Mouse (Mus musculus): ENCODE measurements around the gene Gm21093. TPM values are rescaled to one million over a fixed set of nuclear protein-coding genes. Genes with fewer than 3 reads are reported as not detected.
"Not testable (repeated sequence)": the region's sequence is repeated elsewhere in the genome, so short reads cannot be mapped to it uniquely, and the experiment has no call there.

The Gm21093 gene
- polyA plus RNA-seq (2015; fragmentation: Nextera tagmentation; extraction: Ambion mirVana): not detected in 2 replicates

DNA sequence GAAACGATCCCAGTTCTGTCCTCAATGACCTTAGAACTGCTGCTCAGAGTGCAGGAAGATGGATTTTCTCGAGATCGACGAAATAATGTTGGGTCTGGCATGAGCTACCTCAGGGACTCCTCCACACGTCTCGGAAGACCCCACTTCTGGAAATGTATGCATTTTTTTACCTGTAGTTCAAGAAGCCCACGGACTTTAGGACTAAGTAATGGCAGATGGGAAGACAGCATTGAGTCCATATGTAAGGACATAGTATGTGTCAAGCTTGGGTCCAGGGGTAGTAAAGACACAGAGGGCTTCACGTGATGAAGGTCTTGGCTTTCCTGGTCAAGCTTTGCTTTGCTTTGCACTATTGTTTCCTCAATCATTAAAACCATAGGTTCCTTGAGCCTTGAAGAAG lies at the start of gene Gm21093:
Gene Gm21093, minus strand, starts transcription at position 101 of the 400 bp plus-strand sequence.
- H3K36me3 ChIP-seq (replicated peaks; ENCODE audit: insufficient read depth, low read length); H3K9me3 ChIP-seq (ENCODE audit: low read length); DNase-seq; H3K9ac ChIP-seq (replicated peaks); H3K4me1 ChIP-seq (ENCODE audit: insufficient read depth); H3K27ac ChIP-seq (ENCODE audit: low read depth); ATAC-seq; H3K4me2 ChIP-seq (ENCODE audit: low read depth, low read length); H3K4me3 ChIP-seq (ENCODE audit: low read depth, low read length); H3K27me3 ChIP-seq (ENCODE audit: insufficient read depth, low read length): not testable (repeated sequence)
- WGBS (ENCODE audit: insufficient replicate concordance): no CpG with 5 or more reads among the region's 8 CpGs

Other genes starting within 250 kb of the Gm21093 start
- 0.76 TPM in 1 of 2 replicates, not detected in the other for gene Gm21541, start 131.1 kb downstream of the Gm21093 start, polyA plus RNA-seq (2015; fragmentation: Nextera tagmentation; extraction: Ambion mirVana)
- gene Gm20878, start 93.2 kb downstream of the Gm21093 start, polyA plus RNA-seq (2015; fragmentation: Nextera tagmentation; extraction: Ambion mirVana): 0.49 TPM in 1 of 2 replicates, not detected in the other
- not detected in 2 replicates for gene Fam205a4, start 68.7 kb downstream of the Gm21093 start, polyA plus RNA-seq (2015; fragmentation: Nextera tagmentation; extraction: Ambion mirVana)
- not detected in 2 replicates for gene Gm3893, start 56.5 kb upstream of the Gm21093 start, polyA plus RNA-seq (2015; fragmentation: Nextera tagmentation; extraction: Ambion mirVana)
- not detected in 2 replicates for gene Gm13304, start 80.1 kb upstream of the Gm21093 start, polyA plus RNA-seq (2015; fragmentation: Nextera tagmentation; extraction: Ambion mirVana)
- gene Gm13306, start 118.7 kb upstream of the Gm21093 start, polyA plus RNA-seq (2015; fragmentation: Nextera tagmentation; extraction: Ambion mirVana): not detected in 2 replicates
- 0.33 and 0.37 TPM in 2 replicates for gene Gm13305, start 133.9 kb upstream of the Gm21093 start, polyA plus RNA-seq (2015; fragmentation: Nextera tagmentation; extraction: Ambion mirVana)
- not detected in 2 replicates for gene Gm10600, start 205.9 kb upstream of the Gm21093 start, polyA plus RNA-seq (2015; fragmentation: Nextera tagmentation; extraction: Ambion mirVana)
- gene Ccl21b, start 221.0 kb upstream of the Gm21093 start, polyA plus RNA-seq (2015; fragmentation: Nextera tagmentation; extraction: Ambion mirVana): not detected in 2 replicates